Mouse (Mus musculus): ENCODE data around the gene Gm20479. TPM values are rescaled to one million over a fixed set of nuclear protein-coding genes. Genes with fewer than 3 reads are reported as not detected.
A peak's percentile ranks its signal among the peaks of the same experiment; 100 is the strongest.

The Gm20479 gene
- not detected for total RNA-seq (2021)

DNA sequence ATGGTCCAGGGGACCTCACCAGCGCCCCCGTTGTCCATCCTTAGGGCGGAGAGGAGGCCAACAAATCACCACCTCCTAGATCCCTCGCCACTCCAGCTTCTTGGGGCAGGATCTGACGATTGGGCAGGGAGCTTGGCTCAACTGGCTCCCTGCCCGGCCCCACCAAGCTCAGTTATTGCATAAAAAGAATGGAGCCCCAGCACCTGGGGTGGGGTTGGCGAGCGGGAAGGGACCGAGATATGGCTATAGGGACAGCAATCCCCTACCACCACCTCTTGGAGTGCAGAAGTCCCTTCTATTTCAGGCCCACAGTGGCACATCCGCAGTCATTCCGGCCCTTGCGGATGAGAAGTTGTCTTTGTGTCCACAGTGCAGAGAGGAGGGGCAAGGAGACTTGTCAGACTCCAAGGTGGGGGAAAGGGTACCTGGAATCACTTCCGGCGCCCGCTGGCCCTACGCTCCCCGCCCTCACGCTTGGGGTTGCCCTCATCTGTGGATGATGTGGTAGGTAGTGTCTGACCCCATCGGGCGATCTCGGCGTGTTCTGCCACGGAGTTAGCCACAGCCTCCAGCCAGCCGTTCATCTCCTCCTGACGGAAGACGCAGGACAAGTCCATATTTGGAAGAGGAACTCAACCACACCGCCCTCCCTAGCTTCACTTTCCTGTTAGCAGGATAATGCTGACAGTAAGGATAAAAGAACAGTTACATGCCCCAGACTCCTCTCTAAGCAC, at the start of gene Gm20479:
Gene Gm20479 (minus strand): TSS at position 559 of the 734 bp plus-strand sequence.
- no peak for DNase-seq (ENCODE audit: extremely low spot score in 1 of 2, low spot score in 1 of 2)

DNA sequence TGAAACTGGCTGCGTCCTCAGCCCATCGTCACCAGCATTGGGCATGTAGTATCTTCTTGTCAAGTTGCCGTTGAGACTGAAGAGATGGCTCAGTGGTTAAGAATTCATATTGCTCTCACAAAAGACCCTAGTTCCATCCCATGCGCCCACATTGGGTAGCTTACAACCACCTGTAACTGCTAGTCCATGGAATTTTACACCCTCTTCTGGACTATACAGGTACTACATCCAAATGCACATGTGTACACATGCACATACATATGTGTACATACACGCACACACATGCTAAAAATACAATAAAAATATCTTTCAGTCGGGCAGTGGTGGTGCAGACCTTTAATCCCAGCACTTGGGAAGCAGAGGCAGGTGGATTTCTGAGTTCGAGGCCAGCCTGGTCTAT, 49.3 kb upstream of the Gm20479 start:
- DNase-seq (ENCODE audit: extremely low spot score in 1 of 2, low spot score in 1 of 2): no peak

GRCm38 (mm10) chr7:27404203-27404942, 47.2 kb upstream of the Gm20479 start:
- no peak for DNase-seq (ENCODE audit: extremely low spot score in 1 of 2, low spot score in 1 of 2)

GRCm38 (mm10) chr7:27402675-27403074, 45.5 kb upstream of the Gm20479 start:
- DNase-seq (ENCODE audit: extremely low spot score in 1 of 2, low spot score in 1 of 2): peak; percentile 51 to 74

DNA sequence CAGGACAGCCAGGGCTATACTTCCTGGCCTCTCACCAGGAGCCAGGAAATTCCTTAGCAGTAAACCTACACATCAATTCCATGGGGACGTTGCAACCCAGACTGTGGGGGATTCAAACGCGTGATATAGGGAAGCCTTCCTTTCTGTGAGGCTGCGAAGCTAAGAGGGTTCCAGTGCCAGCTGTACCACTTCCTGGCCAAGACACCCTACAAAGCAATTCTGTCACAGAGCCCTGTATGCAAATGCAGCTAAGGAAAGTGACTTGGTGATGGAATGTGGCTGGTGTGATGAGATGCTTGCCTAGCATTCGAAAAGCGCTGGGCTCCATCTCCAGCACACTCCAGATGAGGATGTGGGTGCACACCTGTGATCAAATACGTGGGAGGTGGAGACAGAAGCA, 43.3 kb upstream of the Gm20479 start:
- DNase-seq (ENCODE audit: extremely low spot score in 1 of 2, low spot score in 1 of 2): no peak

DNA sequence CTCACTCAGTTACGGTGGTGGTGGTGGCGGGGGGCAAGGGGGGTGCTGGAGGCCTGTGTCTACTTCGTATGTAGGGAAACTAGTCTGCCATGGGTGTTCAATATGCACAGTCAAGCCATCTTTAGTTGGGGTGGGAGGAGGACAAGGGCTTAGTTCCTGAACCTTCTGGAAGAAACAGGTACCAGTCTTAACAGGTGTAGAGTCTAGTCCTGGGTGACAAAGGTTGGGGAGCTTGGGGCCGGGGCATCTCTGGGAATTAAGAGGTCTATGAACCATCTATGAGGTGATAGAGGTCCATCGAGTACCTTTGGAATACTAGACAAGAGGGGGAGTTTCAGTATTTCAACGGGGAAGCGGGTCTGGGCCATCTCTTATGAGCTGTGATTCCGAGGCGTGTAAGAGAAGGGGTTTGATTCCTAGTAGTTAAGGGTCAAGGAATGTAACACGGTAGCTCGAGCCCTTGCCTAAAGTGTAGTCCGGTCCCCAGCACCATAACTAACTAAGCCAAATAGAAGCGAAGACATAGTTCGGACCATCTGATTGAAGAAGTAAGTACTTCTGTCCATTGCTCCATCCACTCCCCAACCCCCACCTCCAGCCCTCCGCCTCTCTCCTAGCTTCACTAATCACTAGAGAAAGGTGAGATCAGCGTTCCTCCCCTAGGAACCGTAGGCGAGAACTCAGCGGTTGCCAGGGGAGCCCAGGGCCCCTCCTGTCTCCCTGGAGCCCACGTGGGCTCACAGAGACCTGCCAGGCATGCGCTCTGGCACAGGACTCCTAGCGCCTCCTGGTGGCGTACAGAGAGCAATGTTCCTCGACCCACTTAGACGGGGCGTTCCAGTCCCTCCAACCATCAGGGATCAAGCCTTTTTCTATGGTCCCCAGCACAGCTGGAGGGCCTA, 40.1 kb upstream of the Gm20479 start:
- peak; percentile 43 to 54 for DNase-seq (ENCODE audit: extremely low spot score in 1 of 2, low spot score in 1 of 2)

- peak; percentile 42 to 57 for DNase-seq (ENCODE audit: extremely low spot score in 1 of 2, low spot score in 1 of 2)
Observed at GRCm38 (mm10) chr7:27396184-27397047, 39.2 kb upstream of the Gm20479 start.

DNA sequence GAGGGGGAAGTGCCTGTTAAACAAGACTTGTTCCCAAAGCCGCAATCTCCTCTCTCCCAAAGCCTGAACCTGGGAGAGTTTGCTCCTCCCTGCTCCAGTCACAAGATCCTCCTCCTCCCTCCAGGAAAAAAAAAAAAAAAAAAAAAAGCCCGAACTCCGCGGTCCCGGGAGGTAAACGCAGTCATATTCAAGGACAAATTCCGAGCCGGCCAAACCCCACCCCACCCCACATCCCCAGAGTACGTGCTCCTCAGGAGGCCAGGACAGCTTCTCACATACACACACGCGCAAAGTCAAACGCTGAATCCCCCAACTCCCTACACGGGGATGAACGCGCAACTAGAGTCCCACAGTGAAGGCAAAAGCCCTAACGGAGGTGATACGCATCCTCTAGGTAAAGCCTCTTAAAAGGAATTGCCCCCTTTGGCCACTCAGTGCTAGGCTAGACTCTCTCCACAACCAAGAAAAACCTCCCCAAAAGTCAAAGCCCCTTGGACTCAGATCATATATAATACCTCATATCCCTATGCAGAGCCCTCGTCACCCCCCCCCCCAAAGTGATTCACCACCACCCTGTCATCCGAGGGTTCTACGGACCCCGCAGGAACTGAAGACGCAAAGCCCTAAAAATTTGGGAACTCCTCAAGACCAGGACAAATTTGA, 38.4 kb upstream of the Gm20479 start:
- peak in 1 of 2 experiments; percentile 29 for DNase-seq (ENCODE audit: extremely low spot score in 1 of 2, low spot score in 1 of 2)

DNA sequence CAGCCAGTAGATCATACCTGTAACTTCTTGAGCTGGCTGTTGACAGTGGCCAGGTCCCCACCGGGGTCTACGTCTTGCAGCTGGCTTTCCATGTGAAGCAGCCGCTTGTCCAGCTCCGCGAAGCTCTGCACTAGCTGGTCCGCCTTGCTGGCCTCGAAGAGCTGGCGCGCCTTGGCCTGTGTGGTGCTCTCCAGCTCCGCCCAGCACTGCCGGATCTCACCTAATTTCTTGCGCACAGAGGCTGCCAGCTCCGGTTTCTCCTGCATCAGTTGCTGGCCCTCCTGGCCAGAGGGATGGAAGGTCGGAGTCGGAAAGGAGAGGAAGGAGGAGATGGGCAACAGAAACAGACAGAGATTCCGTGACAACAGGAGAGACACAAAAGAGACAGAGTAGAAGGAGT, 34.2 kb upstream of the Gm20479 start:
- DNase-seq (ENCODE audit: extremely low spot score in 1 of 2, low spot score in 1 of 2): no peak

- DNase-seq (ENCODE audit: extremely low spot score in 1 of 2, low spot score in 1 of 2): no peak
Observed at GRCm38 (mm10) chr7:27389213-27389612, 32.0 kb upstream of the Gm20479 start.

GRCm38 (mm10) chr7:27384731-27385130, 27.5 kb upstream of the Gm20479 start:
- DNase-seq (ENCODE audit: extremely low spot score in 1 of 2, low spot score in 1 of 2): peak; percentile 70 to 84

DNA sequence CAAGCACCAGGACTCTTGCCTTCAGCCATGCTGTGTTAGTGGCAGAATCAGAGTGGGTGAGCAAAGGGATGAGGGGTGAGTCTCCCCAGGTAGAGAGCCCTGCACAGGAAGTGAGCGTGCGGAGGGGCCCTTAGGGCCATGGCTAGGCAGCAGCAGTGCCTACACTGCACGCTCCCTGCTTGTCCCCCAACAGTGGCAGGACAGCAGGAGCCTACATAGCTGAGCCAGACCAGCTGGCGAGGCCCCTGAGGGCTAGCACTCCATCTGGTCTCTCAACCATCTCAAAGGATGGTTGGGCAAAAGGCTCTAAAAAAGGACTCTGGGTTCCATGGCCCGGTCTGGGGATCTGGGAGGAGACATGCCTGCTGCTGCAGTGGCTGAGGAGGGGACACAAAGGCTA, 26.9 kb upstream of the Gm20479 start:
- DNase-seq (ENCODE audit: extremely low spot score in 1 of 2, low spot score in 1 of 2): no peak

DNA sequence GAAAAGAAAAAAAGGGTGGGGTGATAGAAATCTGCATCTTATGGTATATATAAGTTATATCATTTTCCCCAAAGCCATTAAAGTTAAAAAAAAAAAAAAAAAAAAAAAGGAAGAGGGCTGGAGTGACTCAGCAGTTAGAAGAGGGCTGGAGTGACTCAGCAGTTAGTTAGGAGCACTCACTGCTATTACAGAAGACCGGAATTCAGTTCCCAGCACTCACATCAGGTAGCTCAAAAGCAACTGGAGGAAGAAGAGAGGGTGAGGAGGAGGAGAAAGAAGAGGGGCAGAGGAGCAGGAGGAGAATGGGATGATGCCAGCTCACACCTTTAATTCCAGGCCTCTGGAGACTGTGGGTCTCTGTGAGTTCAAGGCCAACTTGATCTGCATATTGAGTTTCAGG, 26.0 kb upstream of the Gm20479 start:
- no peak for DNase-seq (ENCODE audit: extremely low spot score in 1 of 2, low spot score in 1 of 2)

- DNase-seq (ENCODE audit: extremely low spot score in 1 of 2, low spot score in 1 of 2): no peak
Observed at GRCm38 (mm10) chr7:27381560-27381959, 24.3 kb upstream of the Gm20479 start.

DNA sequence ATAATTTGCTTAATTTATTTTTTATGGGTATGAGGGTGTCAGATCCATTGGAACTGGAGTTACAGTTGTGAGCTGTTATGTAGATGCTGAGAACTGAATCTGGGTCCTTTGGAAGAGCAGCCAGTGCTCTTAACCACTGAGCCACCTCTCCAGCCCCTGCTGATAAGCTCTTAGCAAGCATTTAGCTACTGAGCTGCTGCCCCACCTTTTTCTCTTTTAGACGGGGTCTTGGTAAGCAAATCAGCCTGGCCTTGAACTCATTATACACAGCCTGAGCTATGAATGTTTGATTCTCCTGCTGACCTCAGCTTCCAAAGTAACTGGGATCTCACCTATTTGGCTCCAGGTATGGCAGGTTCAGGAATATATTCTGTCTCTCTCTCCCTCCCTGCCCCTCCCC, 23.8 kb upstream of the Gm20479 start:
- no peak for DNase-seq (ENCODE audit: extremely low spot score in 1 of 2, low spot score in 1 of 2)

GRCm38 (mm10) chr7:27379836-27380235, 22.6 kb upstream of the Gm20479 start:
- DNase-seq (ENCODE audit: extremely low spot score in 1 of 2, low spot score in 1 of 2): no peak

- no peak for DNase-seq (ENCODE audit: extremely low spot score in 1 of 2, low spot score in 1 of 2)
Observed at GRCm38 (mm10) chr7:27378431-27378830, 21.2 kb upstream of the Gm20479 start.

GRCm38 (mm10) chr7:27375274-27375673, 18.1 kb upstream of the Gm20479 start:
- peak; percentile 34 to 49 for DNase-seq (ENCODE audit: extremely low spot score in 1 of 2, low spot score in 1 of 2)

- DNase-seq (ENCODE audit: extremely low spot score in 1 of 2, low spot score in 1 of 2): no peak
Observed at GRCm38 (mm10) chr7:27371715-27372462, 14.7 kb upstream of the Gm20479 start.

Measured in layer of hippocampus, postnatal 25 days (tissue).